Mouse (Mus musculus) erythroid progenitor cell, adult 5-6 weeks (primary cell): ENCODE measurements around the gene Ms4a4d. TPM values are rescaled to one million over a fixed set of nuclear protein-coding genes. Genes with fewer than 3 reads are reported as not detected.
"Not testable (repeated sequence)": the region's sequence is repeated elsewhere in the genome, so short reads cannot be mapped to it uniquely, and the experiment has no call there.

Experiments
- ATAC-seq: replicated peaks from 2 replicates; pipeline ENCODE4 v1.8.0; 2016; ENCODE audit warnings: moderate number of reproducible peaks, mild to moderate bottlenecking, moderate TSS enrichment, inconsistent platforms; ENCODE audit not compliant: poor library complexity, low FRiP score, severe bottlenecking
- total RNA-seq, 2 experiments: library from RNA; stranded (forward) in 1 of 2; stranded (reverse) in 1 of 2; fragments of 150-400 nt in 1 of 2; fragments of 186-747, 209-891 nt in 1 of 2; gene quantifications; 2 replicates each; pipeline versions ENCODE4 v1.2.3 to v1.2.4; 2015 to 2017; ENCODE audit warnings: low replicate concordance in 2 of 2

Ms4a4d gene
- total RNA-seq, 2 experiments from 2014 or later, result 4.2 TPM; not detected in 1

DNA sequence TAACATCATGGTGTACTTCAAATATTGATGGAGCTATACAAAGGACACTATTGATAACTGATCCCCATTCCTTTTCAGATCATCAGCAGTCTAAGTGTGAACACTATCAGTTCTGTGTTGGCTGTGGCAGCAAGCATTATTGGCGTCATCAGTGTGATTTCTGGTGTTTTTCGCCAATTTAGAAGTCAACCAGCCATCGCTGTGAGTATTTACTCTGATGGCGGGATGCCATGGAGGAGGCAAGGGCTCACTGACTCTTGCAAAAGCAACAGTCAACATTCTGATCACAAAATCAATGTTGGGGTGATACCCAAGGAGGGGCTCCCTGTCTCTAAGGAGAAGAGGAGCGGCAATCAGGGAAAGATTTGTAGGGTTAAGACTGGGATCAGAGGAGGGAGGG, 18.1 kb downstream of the Ms4a4d start:
- no peak for ATAC-seq

DNA sequence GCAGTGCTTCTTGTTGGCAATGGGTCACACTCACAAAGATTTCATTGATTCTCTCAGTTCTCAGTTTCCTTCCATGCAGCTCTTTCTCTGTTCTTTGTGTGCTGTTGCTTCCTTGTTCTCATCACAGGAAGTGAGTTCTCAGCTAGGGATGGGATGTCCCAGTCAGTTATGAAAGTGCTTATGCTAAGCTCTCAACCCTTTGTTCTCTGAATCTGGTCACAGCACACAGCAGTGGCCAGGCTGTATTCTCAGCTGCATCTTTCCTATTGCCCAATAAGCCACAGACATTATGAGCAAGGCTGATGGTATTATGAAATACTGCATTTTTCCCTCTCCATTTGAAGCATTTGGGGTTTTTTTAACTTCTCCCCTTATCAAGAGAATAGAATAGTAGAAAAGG, 23.0 kb downstream of the Ms4a4d start:
- ATAC-seq, result not testable (repeated sequence)

DNA sequence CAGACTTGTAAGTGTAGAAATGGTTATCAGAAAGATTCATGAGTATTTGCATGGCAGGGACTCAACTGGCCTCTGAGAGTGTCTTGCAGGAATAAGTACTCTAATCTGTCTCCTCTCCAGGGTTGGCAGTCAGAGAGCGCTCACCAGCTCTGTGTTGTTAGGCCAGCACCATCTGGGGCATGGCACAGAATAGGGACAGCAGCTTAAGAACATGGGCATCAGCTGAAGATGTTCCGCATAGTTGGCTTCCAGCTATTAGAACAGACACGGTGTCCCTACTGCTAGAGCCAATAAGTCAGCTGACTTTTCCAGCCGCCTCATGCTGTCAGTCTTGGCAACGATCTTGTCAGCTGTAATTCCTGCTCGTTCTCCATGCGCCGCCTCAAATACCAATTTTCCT, 38.4 kb downstream of the Ms4a4d start:
- no peak for ATAC-seq

DNA sequence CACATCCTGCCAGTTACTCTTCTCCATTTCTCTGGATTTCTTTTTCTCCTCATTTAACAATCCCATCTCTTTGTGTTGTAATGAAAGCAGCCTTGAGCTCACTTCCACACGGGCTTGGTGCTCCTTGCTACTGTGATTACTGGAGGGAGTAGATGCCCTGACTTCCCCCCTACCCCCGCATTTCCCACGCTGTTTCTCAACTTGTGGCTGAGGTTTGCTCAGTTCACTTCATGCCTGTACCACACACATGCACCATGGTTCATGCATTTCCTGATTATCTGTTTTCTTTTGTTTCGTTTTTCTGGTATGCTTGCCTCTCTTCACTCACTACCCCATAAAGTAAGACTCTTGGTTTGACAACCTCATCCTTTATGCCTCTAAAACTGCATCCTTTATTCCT, 52.6 kb downstream of the Ms4a4d start:
- ATAC-seq, result no peak

DNA sequence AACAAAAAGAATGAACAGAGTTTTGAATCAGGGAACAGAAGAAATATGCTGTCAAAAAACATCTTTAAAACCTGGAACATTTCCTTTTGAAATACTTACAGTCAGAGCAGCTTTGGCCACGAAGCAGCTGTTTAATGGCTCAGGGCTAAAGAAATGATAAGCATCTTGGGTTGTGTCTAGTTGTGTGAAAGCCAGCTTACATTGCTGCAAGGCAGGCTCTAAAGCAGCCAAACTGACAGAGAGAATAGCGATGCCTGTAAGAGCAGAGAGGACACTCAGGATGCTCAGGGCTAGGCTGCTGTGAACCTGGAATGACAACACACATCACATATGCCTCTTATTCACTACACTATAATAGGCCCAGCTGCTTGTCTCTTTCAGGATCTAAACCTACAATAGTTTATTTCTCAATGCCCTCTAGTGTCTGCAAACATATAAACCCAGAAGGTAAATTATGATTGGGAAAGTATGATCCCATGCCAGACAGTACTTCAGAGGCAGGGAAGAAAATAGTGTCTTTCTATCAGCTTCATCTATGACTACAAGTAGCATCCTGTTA, 53.4 kb downstream of the Ms4a4d start:
- ATAC-seq, result no peak

DNA sequence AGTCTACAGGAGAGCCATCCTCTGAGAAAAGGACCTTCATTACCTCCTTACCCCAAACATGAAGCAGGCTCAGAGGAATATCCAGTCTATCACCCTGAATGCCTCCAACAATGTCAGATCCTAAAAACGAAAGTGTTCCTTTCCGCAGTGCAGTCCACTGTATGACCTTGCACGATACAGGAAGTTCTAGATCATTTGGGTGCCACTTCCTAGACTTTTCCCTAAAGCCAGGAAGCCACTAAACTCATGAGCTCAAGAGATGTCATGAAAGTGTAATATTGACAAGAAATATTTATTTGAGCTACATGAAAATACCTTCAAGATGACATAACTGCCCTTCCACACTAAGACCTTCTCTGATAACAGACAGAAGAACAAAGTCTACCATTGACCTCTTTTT, 64.7 kb downstream of the Ms4a4d start:
- no peak for ATAC-seq

DNA sequence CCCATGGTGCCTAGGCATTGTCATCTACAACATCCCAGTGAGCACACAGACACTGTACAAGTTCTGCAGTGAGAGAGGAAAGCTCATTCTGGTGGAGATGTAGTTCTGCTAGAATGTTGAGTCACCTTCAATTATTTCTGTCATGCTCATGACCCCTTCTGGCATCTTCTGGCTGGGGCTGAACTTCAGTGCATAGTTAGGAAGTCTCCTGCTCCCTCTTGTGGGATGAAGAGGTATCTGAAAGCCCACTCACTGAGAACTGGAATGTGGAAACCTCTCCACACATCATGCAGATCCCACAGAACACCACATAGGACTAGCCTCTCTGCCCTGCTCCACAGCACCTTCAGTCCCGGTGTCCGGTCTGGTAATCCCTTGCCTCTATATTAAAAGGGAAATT, 65.4 kb downstream of the Ms4a4d start:
- ATAC-seq, result no peak

DNA sequence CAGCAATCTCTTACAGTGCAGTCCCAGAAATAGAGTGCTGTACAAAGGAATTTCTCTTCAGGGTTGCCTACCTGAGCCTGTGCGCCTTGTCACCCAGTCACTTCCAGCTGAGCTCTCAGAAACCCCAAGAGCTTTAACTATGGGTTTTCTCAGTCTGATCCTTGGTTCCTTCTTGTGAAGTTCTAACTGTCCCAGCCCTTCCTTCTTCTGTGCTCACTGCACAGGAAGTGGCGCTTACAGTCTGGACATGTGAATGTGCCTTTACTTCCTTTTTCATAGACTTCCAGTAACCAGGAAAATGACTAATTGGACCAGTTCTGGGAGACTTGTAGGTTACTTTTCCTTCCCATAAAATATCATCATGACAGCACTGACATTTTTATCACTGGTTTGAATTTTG, 68.0 kb downstream of the Ms4a4d start, which contains the start of gene Ms4a6d:
Gene Ms4a6d (minus strand): TSS at position 247 of the 400 bp plus-strand sequence.
- ATAC-seq, result no peak

Other genes starting within 250 kb of the Ms4a4d start
- 3.6 TPM in 1 of 2 replicates, not detected in the other for gene Ms4a14, start 222.3 kb upstream of the Ms4a4d start, total RNA-seq (2015; ENCODE audit: low replicate concordance)
- gene Ms4a14, start 222.3 kb upstream of the Ms4a4d start, total RNA-seq (2017; ENCODE audit: low replicate concordance), result under 0.01 TPM in 1 of 2 replicates, not detected in the other
- gene Ms4a7, start 200.7 kb upstream of the Ms4a4d start, total RNA-seq (2015; ENCODE audit: low replicate concordance), result 3.6 and 8.8 TPM in 2 replicates
- 8.3 TPM in 1 of 2 replicates, not detected in the other for gene Ms4a7, start 200.7 kb upstream of the Ms4a4d start, total RNA-seq (2017; ENCODE audit: low replicate concordance)
- not detected in 2 replicates for gene Ms4a4a, start 161.3 kb upstream of the Ms4a4d start, total RNA-seq (2015; ENCODE audit: low replicate concordance)
- not detected in 2 replicates for gene Ms4a4a, start 161.3 kb upstream of the Ms4a4d start, total RNA-seq (2017; ENCODE audit: low replicate concordance)
- 17.3 and 39.4 TPM in 2 replicates for gene Ms4a4c, start 132.0 kb upstream of the Ms4a4d start, total RNA-seq (2015; ENCODE audit: low replicate concordance)
- gene Ms4a4c, start 132.0 kb upstream of the Ms4a4d start, total RNA-seq (2017; ENCODE audit: low replicate concordance), result 1.5 and 4.2 TPM in 2 replicates
- gene Ms4a4b, start 93.2 kb upstream of the Ms4a4d start, total RNA-seq (2015; ENCODE audit: low replicate concordance), result 40.0 and 72.9 TPM in 2 replicates
- 1.4 and 5.0 TPM in 2 replicates for gene Ms4a4b, start 93.2 kb upstream of the Ms4a4d start, total RNA-seq (2017; ENCODE audit: low replicate concordance)
- gene Ms4a6c, start 67.4 kb upstream of the Ms4a4d start, total RNA-seq (2015; ENCODE audit: low replicate concordance), result 21.0 and 37.1 TPM in 2 replicates
- 13.0 and 39.2 TPM in 2 replicates for gene Ms4a6c, start 67.4 kb upstream of the Ms4a4d start, total RNA-seq (2017; ENCODE audit: low replicate concordance)
- gene Gm8369, start 50.9 kb upstream of the Ms4a4d start, total RNA-seq (2015; ENCODE audit: low replicate concordance), result 13.7 and 24.7 TPM in 2 replicates
- 8.3 and 21.9 TPM in 2 replicates for gene Gm8369, start 50.9 kb upstream of the Ms4a4d start, total RNA-seq (2017; ENCODE audit: low replicate concordance)
- gene Ms4a6b, start 20.3 kb upstream of the Ms4a4d start, total RNA-seq (2015; ENCODE audit: low replicate concordance), result 15.1 and 22.2 TPM in 2 replicates
- gene Ms4a6b, start 20.3 kb upstream of the Ms4a4d start, total RNA-seq (2017; ENCODE audit: low replicate concordance), result 5.4 and 12.9 TPM in 2 replicates
- 2.2 and 5.4 TPM in 2 replicates for gene Ms4a6d, start 68.0 kb downstream of the Ms4a4d start, total RNA-seq (2015; ENCODE audit: low replicate concordance)
- gene Ms4a6d, start 68.0 kb downstream of the Ms4a4d start, total RNA-seq (2017; ENCODE audit: low replicate concordance), result 0.90 TPM in 1 of 2 replicates, not detected in the other
- gene Ms4a2, start 86.9 kb downstream of the Ms4a4d start, total RNA-seq (2015; ENCODE audit: low replicate concordance), result 13.3 and 21.4 TPM in 2 replicates
- 6.8 and 12.9 TPM in 2 replicates for gene Ms4a2, start 86.9 kb downstream of the Ms4a4d start, total RNA-seq (2017; ENCODE audit: low replicate concordance)
- gene Ms4a3, start 104.0 kb downstream of the Ms4a4d start, total RNA-seq (2015; ENCODE audit: low replicate concordance), result 148 and 159 TPM in 2 replicates
- gene Ms4a3, start 104.0 kb downstream of the Ms4a4d start, total RNA-seq (2017; ENCODE audit: low replicate concordance), result 39.9 and 40.2 TPM in 2 replicates
- gene Oosp2, start 123.8 kb downstream of the Ms4a4d start, total RNA-seq (2015; ENCODE audit: low replicate concordance), result not detected in 2 replicates
- gene Oosp2, start 123.8 kb downstream of the Ms4a4d start, total RNA-seq (2017; ENCODE audit: low replicate concordance), result not detected in 2 replicates
- 2.1 TPM in 1 of 2 replicates, not detected in the other for gene Oosp1, start 154.3 kb downstream of the Ms4a4d start, total RNA-seq (2015; ENCODE audit: low replicate concordance)
- 6.3 TPM in 1 of 2 replicates, not detected in the other for gene Oosp1, start 154.3 kb downstream of the Ms4a4d start, total RNA-seq (2017; ENCODE audit: low replicate concordance)
- not detected in 2 replicates for gene Oosp3, start 160.3 kb downstream of the Ms4a4d start, total RNA-seq (2015; ENCODE audit: low replicate concordance)
- not detected in 2 replicates for gene Oosp3, start 160.3 kb downstream of the Ms4a4d start, total RNA-seq (2017; ENCODE audit: low replicate concordance)
- not detected in 2 replicates for gene Gif, start 210.8 kb downstream of the Ms4a4d start, total RNA-seq (2015; ENCODE audit: low replicate concordance)
- gene Gif, start 210.8 kb downstream of the Ms4a4d start, total RNA-seq (2017; ENCODE audit: low replicate concordance), result not detected in 2 replicates
- 19.8 and 21.0 TPM in 2 replicates for gene Mrpl16, start 233.6 kb downstream of the Ms4a4d start, total RNA-seq (2015; ENCODE audit: low replicate concordance)
- gene Mrpl16, start 233.6 kb downstream of the Ms4a4d start, total RNA-seq (2017; ENCODE audit: low replicate concordance), result 6.8 and 22.5 TPM in 2 replicates